Mouse (Mus musculus): ENCODE results near the gene Klhl10.

Gene Klhl10

DNA sequence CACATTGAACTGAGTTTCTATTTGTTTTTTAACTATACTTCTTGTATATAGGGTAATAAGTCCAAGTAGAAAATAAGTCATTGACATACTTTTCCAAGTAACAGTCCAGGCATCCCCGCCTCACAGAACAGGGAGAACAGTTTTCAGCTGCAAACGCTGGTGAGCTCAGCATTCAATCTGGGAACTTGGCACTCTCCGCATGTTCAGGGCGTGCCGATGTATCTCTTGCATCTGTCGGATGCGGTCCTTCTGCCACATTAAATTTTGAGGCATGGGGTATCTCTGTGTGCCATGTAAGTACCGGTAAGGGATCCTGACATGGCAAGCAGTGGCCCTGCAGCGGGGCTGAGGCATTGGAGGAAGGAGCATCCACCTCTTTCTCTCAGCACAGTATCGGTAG is 21.0 kb downstream of the Klhl10 start:
- no peak for DNase-seq (ENCODE audit: low spot score)

DNA sequence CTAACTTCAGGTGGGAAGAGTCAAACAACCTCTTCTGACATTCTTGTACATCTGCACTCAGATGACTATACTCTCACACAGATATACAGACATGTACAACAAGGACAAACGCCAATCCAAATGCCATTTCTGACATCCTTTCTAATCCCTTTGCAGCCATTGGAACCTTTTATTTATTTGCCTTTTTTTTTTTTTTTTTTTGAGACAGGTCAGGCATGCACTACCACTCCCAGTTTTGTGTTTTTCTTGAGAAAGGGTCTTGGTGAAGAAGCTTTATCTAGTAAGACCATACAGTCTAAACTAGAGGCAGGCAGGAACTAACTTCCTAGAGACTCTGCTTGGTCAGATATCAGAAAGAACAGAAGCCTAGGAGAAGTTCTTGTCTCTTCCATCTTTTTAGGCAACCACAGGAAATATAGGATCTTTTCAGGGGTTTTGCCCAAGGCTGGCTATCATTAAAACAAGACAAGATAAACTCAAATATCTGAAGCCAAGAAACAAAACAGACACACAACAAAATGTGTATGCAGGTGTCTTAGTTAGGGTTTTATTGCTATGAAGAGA is 23.6 kb downstream of the Klhl10 start:
- no peak for DNase-seq (ENCODE audit: low spot score)

DNA sequence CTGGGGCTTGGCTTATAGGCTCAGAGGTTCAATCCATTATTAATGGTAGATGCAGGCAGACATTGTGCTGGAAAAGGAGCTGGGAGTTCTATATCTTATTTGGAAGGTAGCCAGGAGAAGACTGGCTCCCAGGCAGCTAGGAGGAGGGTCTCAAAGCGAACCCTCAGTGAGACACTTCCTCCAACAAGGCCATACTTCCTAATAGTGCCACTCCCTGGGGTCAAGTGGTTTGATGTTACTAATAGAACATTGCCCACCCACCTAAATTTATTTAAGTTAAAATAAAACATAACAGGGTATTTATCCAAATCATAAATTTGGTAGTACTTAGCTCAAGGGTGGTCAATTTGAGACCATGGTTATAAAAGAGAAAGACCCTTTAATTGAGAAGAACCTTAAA is 24.1 kb downstream of the Klhl10 start:
- DNase-seq (ENCODE audit: low spot score): no peak

DNA sequence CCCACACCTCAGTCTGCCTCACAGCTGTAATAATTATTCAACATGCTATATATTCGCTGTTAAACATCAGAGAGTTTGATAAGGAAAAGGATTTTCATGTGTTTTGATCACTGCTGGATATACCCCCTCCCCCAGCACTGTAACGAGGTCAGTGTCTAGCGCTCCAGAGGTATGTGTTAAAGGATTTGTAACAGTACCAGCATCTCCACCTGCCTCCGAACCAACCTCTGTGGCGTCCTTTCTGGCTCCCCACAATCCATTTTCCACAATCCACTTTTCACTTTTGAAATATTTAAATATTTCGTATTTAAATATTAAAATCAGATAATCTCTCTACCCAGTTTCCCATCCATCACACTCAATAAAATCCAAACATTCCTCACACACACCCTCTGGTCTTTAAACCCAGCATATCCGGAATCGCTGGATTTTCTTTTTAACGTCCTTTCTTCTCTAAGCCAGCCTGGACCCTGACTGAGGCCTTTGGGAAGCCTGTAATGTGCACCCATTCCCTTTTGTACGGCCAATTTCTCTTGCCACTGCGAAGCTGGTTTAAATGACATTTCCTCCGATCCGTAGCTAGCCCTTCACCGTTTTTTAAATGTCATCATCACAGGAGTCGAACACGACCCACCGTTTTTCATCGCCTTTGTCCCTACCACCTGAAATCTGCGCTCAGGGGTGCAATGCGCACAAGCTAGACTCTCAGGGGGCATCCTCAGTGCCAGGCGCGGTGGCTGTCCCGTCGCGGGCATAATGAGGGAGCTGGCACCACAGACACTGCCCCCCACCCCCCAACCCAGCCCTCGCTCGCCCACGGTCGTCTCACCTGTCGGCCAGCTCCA is 29.9 kb downstream of the Klhl10 start:
- no peak for DNase-seq (ENCODE audit: low spot score)

DNA sequence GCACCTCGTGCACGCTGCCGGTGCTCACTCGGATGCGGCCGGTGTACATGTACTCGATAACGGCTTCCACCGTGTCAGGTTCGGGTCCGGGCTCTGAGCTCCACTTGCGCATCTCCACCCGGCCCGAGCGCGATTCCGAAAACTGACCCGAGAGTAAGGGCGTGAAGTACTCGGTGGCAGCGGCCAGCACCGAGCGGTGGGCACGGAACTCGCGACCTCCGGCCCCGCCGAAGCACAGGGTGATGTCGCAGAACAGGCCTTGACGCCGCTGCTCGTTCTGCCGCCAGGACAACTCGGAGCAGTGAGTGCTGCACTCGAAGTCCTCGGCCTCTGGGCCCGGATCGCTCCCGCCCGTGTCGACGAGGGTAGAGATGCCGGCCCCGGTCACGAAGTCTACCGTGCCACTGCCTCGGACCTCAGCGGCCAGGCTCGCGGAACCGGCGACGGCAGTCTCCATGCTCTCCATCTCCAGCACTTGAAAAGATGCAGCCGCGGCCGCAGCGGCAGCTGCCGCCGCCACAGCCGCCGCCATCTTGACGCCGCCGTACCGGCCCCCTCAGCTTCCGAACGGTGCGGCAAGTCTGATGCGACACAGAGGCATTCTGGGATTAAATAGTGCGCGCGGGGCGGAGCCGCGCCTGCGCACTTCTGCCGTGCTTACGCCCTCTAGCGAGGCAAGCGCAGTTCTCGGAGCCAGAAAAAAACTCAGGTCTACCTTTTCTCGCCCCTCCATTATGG is 30.6 kb downstream of the Klhl10 start, which contains the start of gene Klhl11:
TSS of gene Klhl11 (minus strand) at position 545 of the 738 bp plus-strand sequence.
- DNase-seq (ENCODE audit: low spot score): peak; percentile 91

DNA sequence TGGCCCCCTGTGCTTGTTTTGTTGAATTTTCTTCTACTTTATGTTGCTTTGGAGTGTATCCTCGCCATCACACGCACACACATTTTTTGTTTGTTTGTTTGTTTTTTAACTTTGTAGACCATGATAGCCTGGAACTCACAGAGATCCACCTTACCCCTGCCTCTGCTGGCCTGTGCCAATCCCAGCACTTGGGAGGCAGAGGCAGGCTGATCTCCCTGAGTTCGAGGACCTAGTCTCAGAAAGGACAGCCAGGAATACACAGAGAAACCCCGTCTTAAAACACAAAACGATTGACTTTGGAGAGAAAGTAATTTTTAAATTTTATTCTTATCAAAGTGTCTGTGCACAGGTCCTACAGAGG is 31.2 kb downstream of the Klhl10 start:
- DNase-seq (ENCODE audit: low spot score): no peak

DNA sequence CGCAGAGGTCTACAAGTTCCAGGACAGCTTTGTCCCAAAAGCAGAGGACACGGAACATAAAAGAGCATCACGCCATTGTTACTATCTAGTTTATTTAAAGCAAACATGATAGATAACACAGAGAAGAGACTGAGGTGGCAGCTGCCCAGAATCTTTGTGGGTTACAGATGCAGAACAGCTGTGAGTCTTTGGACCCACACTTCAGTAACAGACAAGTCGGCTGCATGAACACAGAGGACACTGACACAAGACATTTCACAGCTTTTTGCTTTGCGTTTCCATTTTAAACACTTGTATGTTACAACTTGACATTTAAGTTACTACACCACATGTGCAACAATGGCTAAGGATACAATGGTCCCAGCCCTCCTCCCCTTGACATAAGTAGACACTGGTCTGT is 34.6 kb downstream of the Klhl10 start:
- no peak for DNase-seq (ENCODE audit: low spot score)

DNA sequence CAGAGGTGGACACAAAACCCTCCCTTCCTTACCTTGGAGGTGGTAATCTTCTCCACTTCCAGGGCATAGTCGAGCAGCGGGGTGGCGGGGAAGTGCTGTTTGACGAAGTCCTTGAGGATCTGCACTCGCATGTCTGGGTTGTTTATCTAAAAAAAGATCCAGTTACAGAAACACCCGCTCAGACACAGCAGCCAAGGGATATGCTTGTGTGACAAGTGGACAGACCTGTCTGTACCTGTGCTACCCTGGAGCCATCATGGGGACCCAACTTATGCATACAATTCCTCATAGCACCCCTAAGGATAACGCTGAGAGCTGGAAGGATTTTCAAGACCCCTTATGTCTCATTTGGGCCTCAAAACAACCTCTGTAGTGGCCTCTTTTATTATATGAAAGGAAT is 37.4 kb downstream of the Klhl10 start:
- DNase-seq (ENCODE audit: low spot score): no peak

DNA sequence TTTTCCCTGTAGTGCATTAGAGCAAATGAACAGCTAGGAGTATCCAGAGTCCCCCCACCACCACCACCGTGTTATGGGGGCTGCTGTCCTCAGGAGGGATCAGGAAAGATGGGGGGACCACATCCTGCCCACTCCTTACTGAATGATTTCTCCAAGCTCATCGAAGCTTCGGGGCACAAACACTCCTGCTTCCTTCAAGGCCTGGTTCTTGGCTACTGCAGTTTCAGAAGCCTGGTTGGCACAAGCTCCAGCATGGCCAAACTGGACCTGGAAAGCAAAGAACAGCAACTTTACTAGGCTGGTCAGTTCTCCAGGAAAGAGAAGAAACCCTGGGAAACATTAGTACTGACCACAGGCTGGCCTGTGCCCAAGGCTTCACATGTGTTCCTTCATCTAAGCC is 42.7 kb downstream of the Klhl10 start:
- DNase-seq (ENCODE audit: low spot score): no peak

DNA sequence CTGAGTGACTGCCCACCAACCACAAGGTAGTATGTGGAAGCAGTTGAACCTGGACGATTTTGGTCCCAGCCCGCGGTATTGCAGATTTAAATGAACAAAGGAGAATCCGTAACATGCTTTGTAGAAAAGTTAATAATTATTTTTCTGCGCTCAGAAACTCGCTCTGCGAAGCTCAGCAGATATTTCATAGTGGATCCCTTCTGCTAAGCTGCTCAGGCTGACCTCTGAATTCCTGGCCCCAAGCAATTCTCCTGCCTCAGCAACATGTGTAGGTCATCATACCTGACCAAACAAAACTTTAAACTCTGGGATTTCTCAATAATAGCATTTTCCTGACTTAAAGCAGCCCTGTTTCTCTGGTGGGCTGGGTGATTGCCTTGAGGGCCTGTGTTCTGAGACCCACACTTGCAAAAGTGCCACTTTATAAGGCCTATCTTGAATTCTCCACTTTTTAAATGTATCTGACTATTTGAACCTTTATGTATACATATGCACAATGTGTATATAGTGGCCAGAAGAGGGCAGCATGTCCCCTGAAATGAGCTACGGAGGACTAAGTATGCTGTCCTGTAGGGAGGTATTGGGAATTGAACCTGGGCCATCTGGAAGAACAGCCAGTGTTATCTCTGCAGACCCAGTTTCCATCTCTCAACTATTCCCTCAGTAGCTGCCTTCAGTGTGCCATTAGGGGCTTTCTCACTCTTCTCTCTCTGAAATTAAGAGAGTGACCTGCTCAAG is 44.3 kb downstream of the Klhl10 start:
- DNase-seq (ENCODE audit: low spot score): no peak

DNA sequence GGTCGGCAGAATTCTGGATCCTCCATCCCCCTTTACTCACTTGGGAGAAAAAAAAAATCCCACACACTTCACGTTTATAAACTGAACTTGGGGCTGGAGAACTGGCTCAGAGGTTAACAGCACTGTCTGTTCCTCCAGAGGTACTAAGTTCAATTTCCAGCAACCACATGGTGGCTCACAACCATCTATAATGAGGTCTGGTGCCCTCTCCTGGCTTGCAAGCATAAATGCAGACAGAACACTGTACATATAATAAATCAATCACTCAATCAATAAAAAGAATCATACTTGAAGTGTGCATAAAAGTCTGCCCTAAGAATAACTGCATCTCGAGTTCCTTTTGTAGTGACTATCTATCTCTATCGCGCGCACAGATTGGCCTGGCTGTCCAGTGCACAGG is 49.2 kb downstream of the Klhl10 start:
- no peak for DNase-seq (ENCODE audit: low spot score)

DNA sequence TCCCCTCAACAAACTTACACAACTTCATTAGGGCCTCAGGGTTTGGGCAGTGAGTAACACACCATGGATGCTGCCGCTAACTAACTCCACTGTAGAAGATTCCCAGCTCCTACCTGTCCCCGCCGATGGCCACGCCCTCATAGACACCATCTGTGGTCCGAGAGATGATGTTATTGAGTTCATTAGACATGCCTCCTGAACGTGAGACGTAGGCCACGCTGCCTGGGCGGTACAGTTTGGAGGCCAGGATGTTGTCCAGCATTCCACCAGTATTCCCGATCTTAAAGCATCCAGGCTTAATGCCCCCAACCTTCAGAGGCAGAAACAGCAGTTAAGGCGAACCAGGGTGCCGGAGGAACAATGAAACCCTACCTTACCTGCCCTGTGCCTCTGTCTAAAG is 52.1 kb downstream of the Klhl10 start:
- DNase-seq (ENCODE audit: low spot score): no peak

DNA sequence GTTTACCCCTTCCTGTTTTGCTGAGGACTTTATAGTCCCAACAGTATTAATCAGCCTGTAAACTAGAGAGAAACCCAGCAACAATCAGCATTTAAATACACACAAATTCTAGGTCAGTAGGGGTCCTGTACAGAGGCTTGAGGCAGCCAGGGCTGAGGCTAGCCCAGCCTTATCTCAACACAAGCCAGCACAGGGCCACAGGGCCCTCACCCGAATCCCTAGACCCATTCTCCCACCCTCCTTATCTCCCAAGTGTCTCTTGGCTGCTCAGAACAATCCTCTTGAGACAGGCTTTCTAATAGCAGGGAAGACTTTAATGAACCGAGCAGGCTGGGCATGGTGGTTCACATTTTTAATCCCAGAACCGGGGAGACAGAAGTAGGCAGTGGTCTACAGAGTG is 58.5 kb downstream of the Klhl10 start:
- no peak for DNase-seq (ENCODE audit: low spot score)

DNA sequence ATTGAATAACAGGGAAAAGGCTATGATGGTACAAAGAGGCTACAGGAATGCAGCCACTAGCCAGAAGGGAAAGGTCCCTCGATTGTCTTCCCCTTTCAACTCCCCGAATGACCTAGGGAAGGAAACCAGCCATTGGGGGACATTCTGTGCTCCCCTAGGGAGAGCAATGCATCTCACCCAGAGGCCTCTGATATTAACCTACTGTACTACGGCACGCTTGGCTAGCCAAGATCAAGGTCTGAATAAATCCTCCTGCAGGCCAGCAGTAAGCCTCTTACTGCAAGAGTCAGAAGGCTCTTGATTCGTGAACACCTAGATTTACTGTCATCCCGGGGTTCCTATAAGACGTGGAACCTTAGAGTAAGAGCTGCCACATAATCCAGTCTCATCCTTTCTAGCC is 58.9 kb downstream of the Klhl10 start:
- DNase-seq (ENCODE audit: low spot score): no peak

DNA sequence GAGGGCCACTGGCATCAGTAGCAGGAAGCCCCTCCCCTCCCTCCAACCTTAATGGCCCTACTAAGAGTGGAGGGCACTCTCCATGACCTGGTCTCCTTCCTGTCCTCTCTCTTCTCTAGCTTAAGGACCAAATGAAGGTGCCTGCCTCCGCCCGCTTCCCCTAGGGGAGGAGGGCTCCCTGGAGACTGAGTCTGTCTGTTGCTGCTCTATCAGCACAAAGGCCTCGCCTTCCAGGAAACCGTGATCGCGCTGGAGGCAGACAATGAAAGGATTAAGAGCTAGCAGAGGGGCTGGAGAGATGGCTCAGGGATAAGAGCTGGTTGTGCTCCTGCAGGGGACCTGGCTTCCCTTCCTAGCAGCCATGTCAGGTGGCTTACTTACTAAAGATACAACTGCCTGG is 59.6 kb downstream of the Klhl10 start:
- DNase-seq (ENCODE audit: low spot score): no peak

DNA sequence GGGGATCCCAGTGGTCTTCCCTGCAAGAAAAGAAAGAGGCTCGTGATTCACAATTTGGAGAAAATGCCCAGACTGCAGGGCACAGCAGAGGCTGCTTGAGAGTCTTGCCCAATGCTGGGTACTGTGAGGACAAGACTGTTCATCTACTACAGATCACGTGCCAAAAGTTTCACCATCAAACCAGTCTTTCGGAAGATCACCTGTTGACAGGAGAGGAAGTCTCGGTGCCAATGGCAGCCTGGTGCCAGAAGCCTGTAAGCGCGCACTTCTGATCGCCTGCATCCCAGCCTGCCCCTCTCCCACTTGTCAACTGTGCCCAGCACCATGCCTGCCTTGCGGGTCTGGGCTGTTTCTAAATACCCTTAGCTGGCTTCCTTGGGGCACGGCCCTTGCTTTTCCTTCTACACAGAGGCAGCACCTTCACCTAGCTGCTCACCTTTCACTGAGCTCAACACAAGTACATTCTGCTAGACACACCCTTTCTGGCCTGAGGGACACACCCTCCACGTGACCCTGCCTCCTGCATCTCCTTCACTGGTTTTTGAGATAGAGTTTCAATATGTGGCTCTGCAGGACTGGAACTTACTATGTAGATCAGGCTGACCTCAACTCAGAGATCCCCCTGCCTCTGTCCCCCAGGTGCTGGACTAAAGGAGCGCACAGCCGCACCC is 63.4 kb downstream of the Klhl10 start:
- DNase-seq (ENCODE audit: low spot score): no peak

DNA sequence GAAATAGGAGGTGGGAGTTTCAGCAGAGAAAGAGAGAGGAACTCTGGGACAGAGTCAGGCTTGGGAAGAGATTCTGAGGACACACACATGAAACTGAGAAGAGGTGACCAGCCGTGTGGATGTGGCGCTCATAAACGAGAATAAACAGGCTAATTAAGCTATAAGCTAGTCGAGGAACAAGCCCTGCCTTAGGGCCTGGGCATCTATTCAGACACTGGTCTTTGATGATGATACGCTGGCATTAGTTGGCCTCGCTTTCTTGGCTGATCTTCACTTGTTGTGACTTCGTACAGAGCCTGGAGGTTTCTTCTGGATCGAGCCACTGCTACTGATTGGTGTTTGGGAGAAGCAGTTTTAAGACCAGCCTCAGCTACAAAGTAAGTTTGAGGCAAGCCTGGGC is 64.3 kb downstream of the Klhl10 start:
- DNase-seq (ENCODE audit: low spot score): no peak

Measured in ovary, postnatal 36 days (tissue).